Comparison of ENCODE assay signal across 8 mouse cellular contexts in the genomic region with DNA sequence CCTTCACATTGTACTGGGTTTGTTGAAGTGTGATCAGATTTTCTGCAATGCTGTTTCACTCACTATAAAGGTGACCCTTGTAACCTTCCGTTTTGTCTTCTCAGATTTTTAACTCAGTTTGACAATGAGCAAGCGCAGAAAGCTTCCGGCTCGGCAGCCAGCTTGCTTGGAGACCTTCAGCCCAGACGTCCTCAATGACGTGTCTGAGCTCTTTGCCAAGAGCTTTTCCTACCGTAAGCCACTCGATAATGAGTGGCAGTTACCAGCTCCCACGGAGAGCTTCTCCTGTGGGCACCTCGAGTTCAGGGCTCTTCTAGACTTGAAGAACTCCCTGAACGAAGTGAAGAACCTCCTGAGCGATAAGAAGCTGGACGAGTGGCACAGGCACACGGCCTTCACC.
"Had no signal": no experiment of that assay in that cellular context is flagged by ENCODE, and none has a peak within 500 bp of the region (broad histone marks: within the 10 kb centered on the region; RNA-seq: fewer than 3 reads in every experiment).

No protein-coding gene starts in this region.

- DNase-seq: kidney, adult 9 months; kidney, postnatal 14 days; kidney, postnatal 4 days; left cerebral cortex, postnatal 4 days; lung, embryonic 14.5 days; midbrain, embryonic 14.5 days; thymus, adult 18-20 months; thymus, postnatal 36 days had no signal
